Mouse (Mus musculus) CH12.LX (cell line): ENCODE measurements around the gene Gpr19. TPM values are rescaled to one million over a fixed set of nuclear protein-coding genes. Genes with fewer than 3 reads are reported as not detected.

Source experiments
- DNase-seq: peaks from one replicate; pipeline ENCODE4 v3.0.0-alpha.2; 2013; ENCODE audit errors: extremely low read depth
- H3K27ac ChIP-seq: 2 replicates; pipeline ENCODE4 v1.5.1; 2012; ENCODE audit warnings: low read depth, mild to moderate bottlenecking, control low read depth, moderate library complexity; ENCODE audit not compliant: insufficient read depth
- H3K27me3 ChIP-seq: replicated peaks from 2 replicates; pipeline ENCODE3; 2012; ENCODE audit warnings: inconsistent platforms
- H3K36me3 ChIP-seq, 2 experiments: replicated peaks in 1 of 2; 2 replicates each; pipeline versions ENCODE3 to v1.6.1; 2012; ENCODE audit warnings: inconsistent platforms in 1 of 2, low read length in 1 of 2, mild to moderate bottlenecking in 1 of 2, mixed read lengths in 1 of 2, moderate library complexity in 1 of 2; ENCODE audit not compliant: control insufficient read depth in 1 of 2, insufficient read depth in 1 of 2
- H3K4me1 ChIP-seq, 2 experiments: 2 replicates each; pipeline ENCODE4 v1.6.1; 2012; ENCODE audit warnings: inconsistent platforms in 1 of 2, moderate library complexity in 1 of 2; ENCODE audit not compliant: insufficient read depth in 2 of 2, control insufficient read depth in 1 of 2
- H3K4me2 ChIP-seq: 2 replicates; pipeline ENCODE4 v1.6.1; 2012; ENCODE audit warnings: low read depth, mild to moderate bottlenecking, control low read depth; ENCODE audit not compliant: poor library complexity, insufficient read depth, severe bottlenecking
- H3K4me3 ChIP-seq, 3 experiments: fragments of 150-350 bp in 1 of 3; sonication (generic) in 1 of 3; replicated peaks in 1 of 3; 2 replicates each; pipeline versions ENCODE3 to v1.5.1; 2011 to 2012; ENCODE audit warnings: low read depth in 2 of 3, low read length in 2 of 3, mild to moderate bottlenecking in 2 of 3, moderate library complexity in 2 of 3, control low read depth in 1 of 3, improper control_type of control experiment in 1 of 3, inconsistent platforms in 1 of 3, mixed read lengths in 1 of 3; ENCODE audit not compliant: poor library complexity in 1 of 3
- H3K79me2 ChIP-seq: replicated peaks from 2 replicates; pipeline ENCODE4 v1.6.1; 2012; ENCODE audit warnings: mild to moderate bottlenecking, moderate library complexity; ENCODE audit not compliant: control insufficient read depth, poor library complexity, insufficient read depth, severe bottlenecking; ENCODE audit errors: extremely low read depth
- H3K9ac ChIP-seq: 2 replicates; pipeline ENCODE4 v1.6.1; 2012; ENCODE audit warnings: low read depth, mild to moderate bottlenecking, control low read depth, moderate library complexity; ENCODE audit not compliant: insufficient read depth
- H3K9me3 ChIP-seq: replicated peaks from 2 replicates; pipeline ENCODE3; 2012; ENCODE audit warnings: low read length, inconsistent platforms, mixed read lengths
- BHLHE40 ChIP-seq: IDR thresholded peaks from 2 replicates; pipeline ENCODE4 v1.6.1; 2011; ENCODE audit warnings: mild to moderate bottlenecking, low read depth, low read length, improper control_type of control experiment
- CHD2 ChIP-seq: IDR thresholded peaks from 2 replicates; pipeline ENCODE4 v1.6.1; 2011; ENCODE audit warnings: low read length, improper control_type of control experiment
- CTCF ChIP-seq, 2 experiments: IDR thresholded peaks in 1 of 2; conservative IDR thresholded peaks in 1 of 2; 2 replicates each; pipeline ENCODE4 v1.5.1; 2011 to 2012; ENCODE audit warnings: low read depth in 2 of 2, low read length in 2 of 2, improper control_type of control experiment in 1 of 2, inconsistent platforms in 1 of 2, mild to moderate bottlenecking in 1 of 2, moderate library complexity in 1 of 2
- E2F4 ChIP-seq: IDR thresholded peaks from 2 replicates; pipeline ENCODE4 v1.6.1; 2011; ENCODE audit warnings: low read depth, low read length, improper control_type of control experiment; ENCODE audit not compliant: insufficient replicate concordance
- ELF1 ChIP-seq: IDR thresholded peaks from 2 replicates; pipeline ENCODE4 v1.6.1; 2014; ENCODE audit warnings: low read depth, mild to moderate bottlenecking, inconsistent platforms, low read length, improper control_type of control experiment
- EP300 ChIP-seq: IDR thresholded peaks from 2 replicates; pipeline ENCODE4 v1.6.1; 2011; ENCODE audit warnings: low read length, improper control_type of control experiment
- GABPA ChIP-seq: IDR thresholded peaks from 2 replicates; pipeline ENCODE4 v1.6.1; 2012; ENCODE audit warnings: low read depth, low read length, improper control_type of control experiment, inconsistent platforms; ENCODE audit not compliant: insufficient replicate concordance
- HCFC1 ChIP-seq: IDR thresholded peaks from 2 replicates; pipeline ENCODE4 v1.6.1; 2012; ENCODE audit warnings: low read depth, mild to moderate bottlenecking, inconsistent platforms, low read length, improper control_type of control experiment
- IRF4 ChIP-seq: IDR thresholded peaks from 2 replicates; pipeline ENCODE4 v1.6.1; 2014; ENCODE audit warnings: low read depth, mild to moderate bottlenecking, inconsistent platforms, low read length, improper control_type of control experiment
- KAT2A ChIP-seq: IDR thresholded peaks from 2 replicates; pipeline ENCODE4 v1.6.1; 2012; ENCODE audit warnings: low read length, improper control_type of control experiment, inconsistent platforms; ENCODE audit not compliant: insufficient replicate concordance
- MAFK ChIP-seq: IDR thresholded peaks from 2 replicates; pipeline ENCODE4 v1.6.1; 2011; ENCODE audit warnings: low read length, improper control_type of control experiment; ENCODE audit not compliant: insufficient replicate concordance
- MAX ChIP-seq: IDR thresholded peaks from 2 replicates; pipeline ENCODE4 v1.6.1; 2011; ENCODE audit warnings: low read length, improper control_type of control experiment
- MEF2A ChIP-seq: IDR thresholded peaks from 2 replicates; pipeline ENCODE4 v1.6.1; 2014; ENCODE audit warnings: low read depth, mild to moderate bottlenecking, inconsistent platforms, low read length, improper control_type of control experiment, borderline replicate concordance
- MXI1 ChIP-seq: IDR thresholded peaks from 2 replicates; pipeline ENCODE4 v1.6.1; 2011; ENCODE audit warnings: mild to moderate bottlenecking, low read depth, low read length, improper control_type of control experiment
- MYC ChIP-seq: IDR thresholded peaks from 2 replicates; pipeline ENCODE4 v1.6.1; 2011; ENCODE audit warnings: low read depth, mild to moderate bottlenecking, improper control_type of control experiment, low read length
- NRF1 ChIP-seq: IDR thresholded peaks from 2 replicates; pipeline ENCODE4 v1.6.1; 2014; ENCODE audit warnings: low read depth, mild to moderate bottlenecking, inconsistent platforms, low read length, improper control_type of control experiment, moderate library complexity
- PAX5 ChIP-seq: IDR thresholded peaks from 2 replicates; pipeline ENCODE4 v1.6.1; 2012; ENCODE audit warnings: low read length, inconsistent platforms, mixed read lengths
- RAD21 ChIP-seq: IDR thresholded peaks from 2 replicates; pipeline ENCODE4 v1.6.1; 2011; ENCODE audit warnings: low read depth, mild to moderate bottlenecking, low read length, improper control_type of control experiment, moderate library complexity
- RCOR1 ChIP-seq: conservative IDR thresholded peaks from 2 replicates; pipeline ENCODE4 v1.6.1; 2012; ENCODE audit warnings: low read depth, mild to moderate bottlenecking, inconsistent platforms, low read length, improper control_type of control experiment
- SIN3A ChIP-seq: IDR thresholded peaks from 2 replicates; pipeline ENCODE4 v1.6.1; 2012; ENCODE audit warnings: low read length, improper control_type of control experiment, inconsistent platforms
- SMC3 ChIP-seq: IDR thresholded peaks from 2 replicates; pipeline ENCODE4 v1.6.1; 2011; ENCODE audit warnings: low read depth, low read length, improper control_type of control experiment
- TCF12 ChIP-seq: IDR thresholded peaks from 2 replicates; pipeline ENCODE4 v1.6.1; 2014; ENCODE audit warnings: low read depth, mild to moderate bottlenecking, inconsistent platforms, low read length, improper control_type of control experiment
- USF1 ChIP-seq: IDR thresholded peaks from 2 replicates; pipeline ENCODE4 v1.6.1; 2014; ENCODE audit warnings: low read depth, mild to moderate bottlenecking, inconsistent platforms, low read length, improper control_type of control experiment
- ZC3H11A ChIP-seq: IDR thresholded peaks from 2 replicates; pipeline ENCODE4 v1.6.1; 2012; ENCODE audit warnings: low read depth, mild to moderate bottlenecking, inconsistent platforms, low read length, improper control_type of control experiment
- ZNF384 ChIP-seq: IDR thresholded peaks from 2 replicates; pipeline ENCODE4 v1.6.1; 2012; ENCODE audit warnings: low read depth, low read length, improper control_type of control experiment, inconsistent platforms
- dilution Hi-C: fragments of 300-500 bp; cut with MboI; formaldehyde crosslinking; loops from 2 replicates; pipeline ENCODE4 v1.14.3; 2020; ENCODE audit warnings: low sequenced_read_pairs; ENCODE audit not compliant: extremely low pct_unique_long_range_greater_than_20kb, extremely low pct_ligation_motif_present
- in situ Hi-C: fragments of 300-500 bp; cut with MboI; formaldehyde crosslinking; loops from 3 replicates; pipeline ENCODE4 v1.14.3; 2019; ENCODE audit warnings: low sequenced_read_pairs, low pct_ligation_motif_present, low pct_unique_long_range_greater_than_20kb, mixed read lengths
- polyA plus RNA-seq: library from polyadenylated mRNA; unstranded; fragments of >175 nt; gene quantifications from 2 replicates; pipeline ENCODE4 v1.2.1, GENCODE M21; 2012; ENCODE audit warnings: low read depth; ENCODE audit not compliant: insufficient read length
- total RNA-seq, 2 experiments: library from RNA; depleted of rRNA; stranded (reverse); fragments of 300-350 nt in 1 of 2; fragments of >200 nt in 1 of 2; gene quantifications; 2 replicates each; pipeline ENCODE4 v1.2.3; 2012 to 2014

The Gpr19 gene
- total and polyA plus RNA-seq, 3 experiments, result 4.8 to 7.5 (median 5.2) TPM

DNA sequence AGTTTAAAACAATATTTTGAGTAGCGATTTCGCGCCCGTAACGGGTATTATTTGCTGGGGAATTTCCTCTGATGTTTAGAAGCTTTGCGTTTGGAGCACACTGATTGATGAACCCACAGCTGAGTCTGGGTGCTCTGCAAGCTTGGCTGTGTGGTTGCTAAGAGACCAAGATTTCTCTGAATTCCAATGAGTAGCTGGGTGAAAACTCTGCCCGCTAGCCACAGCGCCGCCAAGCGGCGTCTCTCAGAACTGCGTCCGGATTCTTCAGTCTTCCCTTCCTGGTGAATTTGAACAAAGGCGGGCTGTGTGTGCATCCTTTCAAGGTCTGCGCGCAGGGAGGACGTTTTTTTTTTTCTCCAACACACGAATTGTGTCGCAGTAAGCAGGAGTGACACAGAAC lies 35.2 kb downstream of the Gpr19 start:
- H3K27ac ChIP-seq, result no peak overlapping the region
- H3K4me2 ChIP-seq, result peak overlapping the region; percentile 85
- TF ChIP-seq E2F4, result no peak; the same call in 1 of the 2 replicates
- TF ChIP-seq MXI1, result peak; percentile 81; the same call in 1 of the 2 replicates
- peak; percentile 19; the same call in 1 of the 2 replicates for TF ChIP-seq ZC3H11A
- no peak for TF ChIP-seq USF1
- TF ChIP-seq HCFC1, result 0 out of 2 replicates have a peak, but pooled peaks have one; percentile 10
- TF ChIP-seq ZNF384, result 0 out of 2 replicates have a peak, but pooled peaks have one; percentile 1
- peak; percentile 70 for TF ChIP-seq SIN3A
- TF ChIP-seq RAD21, result peak; percentile 86
- peak; percentile 62; the same call in 1 of the 2 replicates for TF ChIP-seq ELF1
- TF ChIP-seq CTCF (conservative IDR thresholded peaks at IDR 0.05 in 1 of 2, IDR thresholded peaks at IDR 0.05 in 1 of 2; ENCODE audit: low read depth in 2 of 2, low read length in 2 of 2), result peak; percentile 97 to 99
- TF ChIP-seq TCF12, result no peak
- no peak for TF ChIP-seq MEF2A
- peak; percentile 86 for TF ChIP-seq SMC3
- peaks cover 0 to 1% of the 10 kb centered on the region in 2 experiments for H3K36me3 ChIP-seq
- in situ Hi-C loops (loop anchor here (10.0 to 25.0 kb wide), 2 partner anchors 218 to 426 kb away; no protein-coding TSS in a partner anchor), dilution Hi-C loops (no loop called here)
- DNase-seq, result peak; percentile 92
- H3K9ac ChIP-seq, result no peak overlapping the region
- H3K27me3 ChIP-seq, result no peaks in the 10 kb centered on the region
- no peaks in the 10 kb centered on the region for H3K9me3 ChIP-seq
- no peaks in the 10 kb centered on the region for H3K79me2 ChIP-seq
- H3K4me3 ChIP-seq, result peak overlapping the region in 2 of 3 experiments; percentile 39 to 40
- H3K4me1 ChIP-seq, result peaks cover 2 to 11% of the 10 kb centered on the region in 2 experiments; a peak in 2 of 4 replicates

DNA sequence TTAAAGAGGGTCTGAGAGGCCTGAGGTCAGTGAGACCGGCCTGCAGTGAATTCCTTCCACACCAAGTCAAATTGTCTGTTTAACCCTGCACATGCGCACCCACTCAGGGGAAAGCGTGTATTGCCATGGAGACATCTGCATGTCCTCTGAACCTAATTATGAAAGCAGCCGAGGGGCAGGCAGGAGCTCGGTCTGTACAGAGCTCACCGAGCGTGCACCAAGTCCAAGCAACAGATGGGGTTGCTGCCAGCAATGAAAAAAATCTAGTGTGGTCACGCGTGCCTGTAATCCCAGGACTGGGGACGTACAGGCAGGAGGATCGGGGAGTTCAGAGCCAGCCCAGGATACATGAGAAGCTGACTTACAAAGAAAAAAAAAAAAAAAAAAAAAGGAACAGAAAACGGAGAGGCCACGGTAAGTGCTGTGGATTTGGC lies 35.7 kb downstream of the Gpr19 start:
- Histone ChIP-seq H3K27me3 (no peaks in the 10 kb centered on the region), H3K9me3 (no peaks in the 10 kb centered on the region), H3K27ac (no peak overlapping the region), H3K9ac (no peak overlapping the region), H3K36me3 (peaks cover 0 to 1% of the 10 kb centered on the region in 2 experiments), H3K4me1 (peaks cover 2 to 11% of the 10 kb centered on the region in 2 experiments; a peak in 2 of 4 replicates), H3K4me2 (peak overlapping the region; percentile 85), H3K79me2 (no peaks in the 10 kb centered on the region)
- DNase-seq, result peak; percentile 60
- TF ChIP-seq PAX5 (no peak), BHLHE40 (peak; percentile 62; the same call in 1 of the 2 replicates), GABPA (no peak), RCOR1 (0 out of 2 replicates have a peak, but pooled peaks have one; percentile 23), ZNF384 (peak; percentile 95), MEF2A (no peak), CHD2 (no peak), KAT2A (no peak), TCF12 (no peak), EP300 (peak; percentile 71), CTCF (conservative IDR thresholded peaks at IDR 0.05 in 1 of 2, IDR thresholded peaks at IDR 0.05 in 1 of 2; ENCODE audit: low read depth in 2 of 2, low read length in 2 of 2) (no peak), NRF1 (peak; percentile 91), HCFC1 (no peak), MAFK (no peak), MAX (0 out of 2 replicates have a peak, but pooled peaks have one; percentile 19), MYC (peak; percentile 58; the same call in 1 of the 2 replicates), IRF4 (peak; percentile 41; the same call in 1 of the 2 replicates)
- TF ChIP-seq, all 38 proteins: peak for 8
- H3K4me3 ChIP-seq, result peak overlapping the region; percentile 36 to 40 (median 39)
- in situ Hi-C loops (loop anchor here (10.0 to 25.0 kb wide), 2 partner anchors 218 to 425 kb away; no protein-coding TSS in a partner anchor), dilution Hi-C loops (no loop called here)
